ENCODE assay signal across 16 mouse cellular contexts in the genomic region with DNA sequence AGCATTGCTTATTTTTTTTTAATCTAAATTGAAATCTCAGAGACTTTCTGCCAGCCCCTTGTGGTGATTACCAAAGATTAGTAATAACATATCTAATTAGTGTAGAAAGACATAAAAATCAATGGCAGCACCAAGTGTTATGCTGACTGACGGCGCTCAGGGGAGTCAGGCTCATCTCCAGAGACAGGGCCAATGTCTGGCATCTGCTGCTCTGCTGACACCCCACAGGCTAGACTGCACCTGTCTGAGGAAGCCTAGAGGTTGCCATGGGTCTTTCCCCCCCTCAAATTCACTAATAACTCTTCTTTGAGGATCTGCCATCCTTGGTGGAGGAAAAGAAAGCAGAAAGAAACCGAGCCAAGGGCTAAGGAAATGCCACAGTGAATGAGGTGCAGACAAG.
"Had no signal": no experiment of that assay in that cellular context is flagged by ENCODE, and none has a peak within 500 bp of the region (broad histone marks: within the 10 kb centered on the region; RNA-seq: fewer than 3 reads in every experiment).

No protein-coding gene starts in this region.

- H3K9me3 ChIP-seq: limb, embryonic 15.5 days; liver, embryonic 12.5 days; midbrain, embryonic 10.5 days; neural tube, embryonic 12.5 days had no signal

- H3K36me3 ChIP-seq: limb, embryonic 15.5 days; liver, embryonic 12.5 days; midbrain, embryonic 10.5 days; neural tube, embryonic 12.5 days had no signal

- H3K4me2 ChIP-seq: limb, embryonic 15.5 days; liver, embryonic 12.5 days; lung, embryonic 14.5 days; neural tube, embryonic 12.5 days had no signal

- H3K9ac ChIP-seq: limb, embryonic 15.5 days; liver, embryonic 12.5 days; lung, embryonic 14.5 days; neural tube, embryonic 12.5 days had no signal

- DNase-seq: kidney, postnatal 36 days; lung, embryonic 14.5 days; lung, postnatal 10 days; lung, postnatal 4 days; midbrain, embryonic 14.5 days; retina, postnatal 1 day; right cerebral cortex, postnatal 4 days; spleen, adult 18-20 months; thymus, adult 18-20 months; thymus, postnatal 14 days had no signal

- H3K4me1 ChIP-seq: limb, embryonic 15.5 days; liver, embryonic 12.5 days; neural tube, embryonic 12.5 days had no signal

- H3K27ac ChIP-seq: kidney, postnatal 0 days; limb, embryonic 15.5 days; liver, embryonic 12.5 days; midbrain, embryonic 10.5 days; neural tube, embryonic 12.5 days had no signal

- ATAC-seq: liver, embryonic 12.5 days had no signal

- H3K27me3 ChIP-seq: limb, embryonic 15.5 days; liver, embryonic 12.5 days; neural tube, embryonic 12.5 days had no signal

- H3K4me3 ChIP-seq: limb, embryonic 15.5 days; liver, embryonic 12.5 days; midbrain, embryonic 10.5 days; myocyte; neural tube, embryonic 12.5 days had no signal
